Mouse (Mus musculus): ENCODE data around the gene Dapk3.

GRCm38 (mm10) chr10:81165118-81165517 is 17.7 kb upstream of the Dapk3 start:
- TF ChIP-seq CTCF (IDR thresholded peaks at IDR 0.05; ENCODE audit: insufficient read depth, low read depth, low read length) (no peak), POLR2A (IDR thresholded peaks at IDR 0.05; ENCODE audit: insufficient read depth, low read depth, low read length) (no peak)

All from olfactory bulb, adult 2 months (tissue).